Mouse (Mus musculus) G1E (cell line): Measurements from ENCODE around the gene Hnmt. TPM values are rescaled to one million over a fixed set of nuclear protein-coding genes. Genes with fewer than 3 reads are reported as not detected.
"Not testable (repeated sequence)": the region's sequence is repeated elsewhere in the genome, so short reads cannot be mapped to it uniquely, and the experiment has no call there.

Experiments
- ATAC-seq: 2 replicates; pipeline ENCODE4 v1.8.0; 2016; ENCODE audit warnings: mild to moderate bottlenecking; ENCODE audit not compliant: insufficient number of reproducible peaks, poor library complexity, low FRiP score, severe bottlenecking; ENCODE audit errors: extremely low read depth
- DNase-seq: peaks from one replicate; pipeline ENCODE4 v3.0.0; 2012; ENCODE audit warnings: low spot score
- H3K27me3 ChIP-seq: 2 replicates; pipeline ENCODE4 v1.6.1; 2012; ENCODE audit warnings: mild to moderate bottlenecking, low read length, inconsistent platforms; ENCODE audit not compliant: insufficient read depth
- H3K36me3 ChIP-seq: replicated peaks from 2 replicates; pipeline ENCODE3; 2012; ENCODE audit warnings: mild to moderate bottlenecking, inconsistent platforms
- H3K4me1 ChIP-seq: 2 replicates; pipeline ENCODE4 v1.6.1; 2012; ENCODE audit warnings: low read depth, low read length, inconsistent platforms, mixed read lengths; ENCODE audit not compliant: insufficient read depth
- H3K4me3 ChIP-seq: 2 replicates; pipeline ENCODE4 v1.5.1; 2012; ENCODE audit warnings: low read depth, mild to moderate bottlenecking, inconsistent platforms, low read length, moderate library complexity, mixed read lengths
- H3K9me3 ChIP-seq: replicated peaks from 2 replicates; pipeline ENCODE4 v1.6.1; 2012; ENCODE audit warnings: inconsistent platforms
- CTCF ChIP-seq: IDR thresholded peaks from 2 replicates; pipeline ENCODE4 v1.5.1; 2012; ENCODE audit warnings: low read depth, low read length, inconsistent platforms, mixed read lengths
- GATA1 ChIP-seq: IDR thresholded peaks from 2 replicates; pipeline ENCODE4 v1.6.1; 2012; ENCODE audit warnings: borderline replicate concordance, low read length, inconsistent platforms, mixed read lengths
- GATA2 ChIP-seq: IDR thresholded peaks from 2 replicates; pipeline ENCODE4 v1.6.1; 2012; ENCODE audit warnings: low read depth, low read length, inconsistent platforms, borderline replicate concordance
- POLR2AphosphoS5 ChIP-seq: IDR thresholded peaks from 2 replicates; pipeline ENCODE4 v1.6.1; 2012; ENCODE audit warnings: low read depth, low read length, inconsistent platforms; ENCODE audit not compliant: insufficient replicate concordance
- TAL1 ChIP-seq: conservative IDR thresholded peaks from 2 replicates; pipeline ENCODE4 v1.6.1; 2012; ENCODE audit warnings: low read depth, low read length, inconsistent platforms, mixed read lengths
- polyA plus RNA-seq: library from polyadenylated mRNA; stranded (reverse); fragments of >175 nt; gene quantifications from 2 replicates; pipeline ENCODE4 v1.2.3, GENCODE M21; 2012
- total RNA-seq, 2 experiments: library from RNA; stranded (forward) in 1 of 2; stranded (reverse) in 1 of 2; fragments of 200-1000 nt in 1 of 2; fragments of >200 nt in 1 of 2; fragmentation: Nextera tagmentation in 1 of 2; gene quantifications; 2 replicates each; pipeline ENCODE4 v1.2.3; 2014 to 2017

Hnmt gene
- total and polyA plus RNA-seq, 3 experiments: not detected

DNA sequence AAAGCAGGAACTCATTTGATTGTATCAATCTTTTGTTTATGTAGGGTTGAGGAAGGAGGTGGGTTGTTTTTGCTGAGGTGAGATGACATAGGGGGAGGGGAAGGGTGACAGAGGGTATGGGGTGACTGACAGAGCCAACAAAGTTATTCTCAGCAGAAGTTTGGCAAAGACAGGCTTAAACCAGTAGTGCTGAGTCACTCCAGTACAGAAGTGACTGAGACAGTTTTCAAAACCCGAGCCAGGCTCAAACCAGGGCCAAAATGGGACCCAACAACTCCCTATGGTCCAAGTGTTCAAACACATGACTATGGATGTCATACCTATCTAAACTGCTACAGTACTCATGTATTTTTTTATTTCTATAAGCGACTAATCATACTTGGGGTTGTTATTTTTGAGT is 52.4 kb downstream of the Hnmt start:
- ATAC-seq: no peak
- H3K27me3 ChIP-seq: no peaks in the 10 kb centered on the region; the same call in 1 of the 2 replicates
- DNase-seq: no peak
- TF ChIP-seq TAL1: no peak
- no peak for TF ChIP-seq POLR2AphosphoS5
- no peak overlapping the region for H3K4me3 ChIP-seq
- no peaks in the 10 kb centered on the region for H3K4me1 ChIP-seq
- no peaks in the 10 kb centered on the region for H3K9me3 ChIP-seq
- H3K36me3 ChIP-seq: no peaks in the 10 kb centered on the region

- not testable (repeated sequence) for H3K27me3 ChIP-seq, H3K9me3 ChIP-seq, DNase-seq
Measured at GRCm38 (mm10) chr2:23990034-23990573, 59.1 kb downstream of the Hnmt start.

DNA sequence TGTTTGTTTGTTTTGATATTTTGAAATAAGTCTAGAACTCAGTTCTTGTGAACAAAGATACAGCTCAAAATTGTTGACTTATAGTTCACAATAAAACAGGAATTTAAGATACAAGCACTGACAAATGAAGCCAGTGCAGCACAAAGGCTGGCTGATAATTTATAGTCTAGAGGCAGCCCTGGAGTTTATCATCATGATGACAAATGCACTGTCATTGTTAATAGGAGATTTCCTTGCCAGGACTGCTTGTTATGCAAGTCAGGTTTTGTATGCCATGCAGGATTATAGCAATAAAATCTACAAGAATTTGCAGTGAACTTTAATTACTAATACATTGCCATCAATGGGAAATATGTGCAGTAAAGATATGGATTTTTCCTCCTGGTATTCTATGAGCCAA is 61.9 kb downstream of the Hnmt start:
- Histone ChIP-seq H3K4me3 (no peak overlapping the region), H3K36me3 (no peaks in the 10 kb centered on the region), H3K4me1 (no peaks in the 10 kb centered on the region), H3K9me3 (no peaks in the 10 kb centered on the region), H3K27me3 (no peaks in the 10 kb centered on the region)
- no peak for DNase-seq
- no peak for TF ChIP-seq CTCF
- no peak for TF ChIP-seq POLR2AphosphoS5
- no peak for TF ChIP-seq GATA1
- ATAC-seq: no peak

More at GRCm38 (mm10) chr2:23990034-23990573, 59.1 kb downstream of the Hnmt start:
- H3K36me3 ChIP-seq, H3K4me1 ChIP-seq, H3K4me3 ChIP-seq, ATAC-seq: not testable (repeated sequence)

- H3K36me3 ChIP-seq: no peaks in the 10 kb centered on the region
- H3K9me3 ChIP-seq: no peaks in the 10 kb centered on the region
- no peak for TF ChIP-seq GATA2
- TF ChIP-seq GATA1: no peak
- no peak for ATAC-seq
- no peak for DNase-seq
- no peak overlapping the region for H3K4me3 ChIP-seq
- no peaks in the 10 kb centered on the region for H3K27me3 ChIP-seq
- no peaks in the 10 kb centered on the region for H3K4me1 ChIP-seq
Measured at GRCm38 (mm10) chr2:23983343-23983742, 65.9 kb downstream of the Hnmt start.

GRCm38 (mm10) chr2:23982860-23983259 is 66.3 kb downstream of the Hnmt start:
- ATAC-seq: no peak
- no peak for DNase-seq
- no peaks in the 10 kb centered on the region for H3K4me1 ChIP-seq
- no peaks in the 10 kb centered on the region for H3K36me3 ChIP-seq
- no peak overlapping the region for H3K4me3 ChIP-seq
- no peak for TF ChIP-seq CTCF
- TF ChIP-seq GATA2: no peak
- no peak for TF ChIP-seq GATA1
- TF ChIP-seq TAL1: no peak
- no peak for TF ChIP-seq POLR2AphosphoS5
- H3K27me3 ChIP-seq: no peaks in the 10 kb centered on the region
- H3K9me3 ChIP-seq: no peaks in the 10 kb centered on the region

- not testable (repeated sequence) for H3K4me1 ChIP-seq, H3K27me3 ChIP-seq, H3K4me3 ChIP-seq, ATAC-seq, DNase-seq, H3K36me3 ChIP-seq, H3K9me3 ChIP-seq
Measured at GRCm38 (mm10) chr2:23960659-23961274, 88.4 kb downstream of the Hnmt start.

Other genes with a start within 250 kb of the Hnmt start
- not detected in 2 replicates for gene Tbpl2, start 47.2 kb upstream of the Hnmt start, total RNA-seq (2014; fragmentation: Nextera tagmentation)
- gene Tbpl2, start 47.2 kb upstream of the Hnmt start, total RNA-seq (2017): not detected in 2 replicates
- not detected in 2 replicates for gene Tbpl2, start 47.2 kb upstream of the Hnmt start, polyA plus RNA-seq
- gene Il1f8, start 103.8 kb upstream of the Hnmt start, total RNA-seq (2014; fragmentation: Nextera tagmentation): not detected in 2 replicates
- 0.11 TPM in 1 of 2 replicates, not detected in the other for gene Il1f8, start 103.8 kb upstream of the Hnmt start, total RNA-seq (2017)
- not detected in 2 replicates for gene Il1f8, start 103.8 kb upstream of the Hnmt start, polyA plus RNA-seq
- not detected in 2 replicates for gene Il1f9, start 137.1 kb upstream of the Hnmt start, total RNA-seq (2014; fragmentation: Nextera tagmentation)
- 0.12 TPM in 1 of 2 replicates, not detected in the other for gene Il1f9, start 137.1 kb upstream of the Hnmt start, total RNA-seq (2017)
- gene Il1f9, start 137.1 kb upstream of the Hnmt start, polyA plus RNA-seq: not detected in 2 replicates
- not detected in 2 replicates for gene Il1f6, start 166.0 kb upstream of the Hnmt start, total RNA-seq (2014; fragmentation: Nextera tagmentation)
- not detected in 2 replicates for gene Il1f6, start 166.0 kb upstream of the Hnmt start, total RNA-seq (2017)
- gene Il1f6, start 166.0 kb upstream of the Hnmt start, polyA plus RNA-seq: not detected in 2 replicates
- not detected in 2 replicates for gene Il1f5, start 227.6 kb upstream of the Hnmt start, total RNA-seq (2014; fragmentation: Nextera tagmentation)
- 0.22 and 0.41 TPM in 2 replicates for gene Il1f5, start 227.6 kb upstream of the Hnmt start, total RNA-seq (2017)
- not detected in 2 replicates for gene Il1f5, start 227.6 kb upstream of the Hnmt start, polyA plus RNA-seq
- gene Il1f10, start 241.8 kb upstream of the Hnmt start, total RNA-seq (2014; fragmentation: Nextera tagmentation): not detected in 2 replicates
- not detected in 2 replicates for gene Il1f10, start 241.8 kb upstream of the Hnmt start, total RNA-seq (2017)
- not detected in 2 replicates for gene Il1f10, start 241.8 kb upstream of the Hnmt start, polyA plus RNA-seq